Mouse (Mus musculus): ENCODE data around the gene Gm36210.

DNA sequence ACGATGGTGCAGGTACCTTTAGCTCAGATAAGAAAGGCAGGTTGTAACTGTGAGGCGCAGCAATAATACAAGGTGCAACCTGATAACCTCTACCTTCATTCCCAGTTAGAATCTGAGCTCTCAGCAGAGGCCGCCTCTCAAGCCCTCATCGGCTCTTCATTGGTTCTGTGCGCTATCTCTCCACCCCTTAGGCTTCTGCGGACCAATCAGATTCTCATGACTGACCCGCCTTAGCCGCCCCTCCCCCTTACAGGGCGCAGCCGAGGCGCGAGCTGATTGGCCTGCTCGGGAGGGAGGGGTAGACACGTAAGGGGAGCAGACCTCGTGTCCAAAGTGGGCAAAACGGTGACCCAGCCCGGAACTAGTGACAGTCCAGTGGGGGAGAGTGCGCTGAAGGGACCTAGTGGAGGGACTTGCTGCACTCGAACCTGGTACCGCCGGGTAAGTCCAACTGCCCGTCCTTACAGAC, 29.5 kb downstream of the Gm36210 start, which contains the start of gene Isoc2a:
- no peak for TF ChIP-seq CTCF (IDR thresholded peaks at IDR 0.05; ENCODE audit: low read depth)
- peak; percentile 91 for TF ChIP-seq EP300 (IDR thresholded peaks at IDR 0.05; ENCODE audit: low read depth)

Measured in liver, postnatal 0 days (tissue).